Mouse (Mus musculus) heart, embryonic 14.5 days (tissue): ENCODE data around the gene Pcsk4. TPM values are rescaled to one million over a fixed set of nuclear protein-coding genes. Genes with fewer than 3 reads are reported as not detected.

ENCODE experiments used
- ATAC-seq: fragments of 200-750 bp; cut with Nextera tagmentation; 2 replicates; pipeline ENCODE4 v1.8.0; 2017; ENCODE audit warnings: low read depth, moderate TSS enrichment; ENCODE audit not compliant: insufficient number of reproducible peaks, insufficient read depth, low FRiP score
- H3K27ac ChIP-seq, 2 experiments: fragments of 200-500 bp in 1 of 2; fragments of 300-500 bp in 1 of 2; sonication (generic) in 1 of 2; replicated peaks in 1 of 2; 2 replicates each; pipeline ENCODE4 v1.5.1; 2012 to 2014; ENCODE audit warnings: low read depth in 2 of 2, low read length in 2 of 2, control low read depth in 1 of 2, mild to moderate bottlenecking in 1 of 2, mixed read lengths in 1 of 2; ENCODE audit not compliant: control insufficient read depth in 1 of 2, insufficient read depth in 1 of 2
- H3K27me3 ChIP-seq: fragments of 300-500 bp; sonication (generic); 2 replicates; pipeline ENCODE4 v1.6.1; 2014; ENCODE audit warnings: mild to moderate bottlenecking, low read length, control low read depth; ENCODE audit not compliant: control insufficient read depth, insufficient read depth
- H3K36me3 ChIP-seq: fragments of 300-500 bp; sonication (generic); 2 replicates; pipeline ENCODE4 v1.6.1; 2014; ENCODE audit warnings: mild to moderate bottlenecking, control low read depth, low read length, mixed read lengths; ENCODE audit not compliant: control insufficient read depth, insufficient read depth
- H3K4me1 ChIP-seq, 2 experiments: fragments of 200-500 bp in 1 of 2; fragments of 300-500 bp in 1 of 2; sonication (generic) in 1 of 2; 2 replicates each; pipeline ENCODE4 v1.6.1; 2012 to 2014; ENCODE audit warnings: low read length in 2 of 2, control low read depth in 1 of 2, mixed read lengths in 1 of 2; ENCODE audit not compliant: control insufficient read depth in 2 of 2, insufficient read depth in 2 of 2
- H3K4me2 ChIP-seq: fragments of 300-500 bp; sonication (generic); 2 replicates; pipeline ENCODE4 v1.6.1; 2014; ENCODE audit warnings: mild to moderate bottlenecking, low read length
- H3K4me3 ChIP-seq, 2 experiments: fragments of 200-500 bp in 1 of 2; fragments of 300-500 bp in 1 of 2; sonication (generic) in 1 of 2; 2 replicates each; pipeline ENCODE4 v1.5.1; 2012 to 2014; ENCODE audit warnings: low read length in 2 of 2, mild to moderate bottlenecking in 2 of 2, control low read depth in 1 of 2, low read depth in 1 of 2, moderate library complexity in 1 of 2; ENCODE audit not compliant: control insufficient read depth in 1 of 2, insufficient read depth in 1 of 2
- H3K9ac ChIP-seq: fragments of 300-500 bp; sonication (generic); 2 replicates; pipeline ENCODE4 v1.6.1; 2014; ENCODE audit warnings: mild to moderate bottlenecking, low read length
- H3K9me3 ChIP-seq: fragments of 300-500 bp; sonication (generic); 2 replicates; pipeline ENCODE4 v1.6.1; 2016; ENCODE audit warnings: low read length, control low read depth; ENCODE audit not compliant: control insufficient read depth
- WGBS: fragments of 180-500 bp; shearing (Covaris S2); extraction: QIAGEN DNeasy Blood & Tissue Kit; methylation state at CpG from one replicate; pipeline ENCODE4 v1.1.7; 2014; 5-methylcytosine and 5-hydroxymethylcytosine counted together
- microRNA-seq: library from miRNA; unstranded; fragments of <30 nt; microRNA quantifications from one replicate; pipeline ENCODE4, GENCODE M21; 2016
- polyA plus RNA-seq: library from polyadenylated mRNA; unstranded; fragments of >200 nt; fragmentation: Nextera tagmentation; extraction: Ambion mirVana; gene quantifications from 2 replicates; pipeline ENCODE4 v1.2.1, GENCODE M21; 2014

Gene Pcsk4
- polyA plus RNA-seq, 1 experiment from 2014 or later, result 1.4 TPM

GRCm38 (mm10) chr10:80273847-80274246, 55.5 kb downstream of the Pcsk4 start:
- Histone ChIP-seq H3K9me3 (no peaks in the 10 kb centered on the region), H3K4me1 (peaks cover 10 to 16% of the 10 kb centered on the region in 2 experiments), H3K27me3 (no peaks in the 10 kb centered on the region), H3K9ac (no peak overlapping the region), H3K27ac (no peak overlapping the region), H3K36me3 (peaks cover 75% of the 10 kb centered on the region), H3K4me3 (no peak overlapping the region), H3K4me2 (no peak overlapping the region)
- 76% methylated on average over 3 of the region's 3 CpGs for WGBS
- ATAC-seq, result no peak

- H3K9me3 ChIP-seq, result no peaks in the 10 kb centered on the region
- no peak overlapping the region for H3K9ac ChIP-seq
- no peak overlapping the region for H3K4me3 ChIP-seq
- no peak for ATAC-seq
- H3K4me2 ChIP-seq, result no peak overlapping the region
- no peak overlapping the region for H3K27ac ChIP-seq
- peaks cover 19 to 31% of the 10 kb centered on the region in 2 experiments for H3K4me1 ChIP-seq
- H3K36me3 ChIP-seq, result peaks cover 70% of the 10 kb centered on the region
- WGBS, result 87% methylated on average over 8 of the region's 8 CpGs
- no peaks in the 10 kb centered on the region for H3K27me3 ChIP-seq
These were observed 57.3 kb downstream of the Pcsk4 start for GRCm38 (mm10) chr10:80271870-80272585.

Small RNA genes lying within 50 kb of the gene (microRNA-seq; reads per million reads assigned to microRNA genes)
- gene Mir6911, result 1.7 reads per million

Other genes starting within 250 kb of the Pcsk4 start
- 9.5 and 9.6 TPM in 2 replicates for gene Sbno2, start 223.9 kb downstream of the Pcsk4 start, polyA plus RNA-seq
- gene Stk11, start 213.7 kb downstream of the Pcsk4 start, polyA plus RNA-seq, result 14.6 and 17.7 TPM in 2 replicates
- gene Atp5d, start 190.9 kb downstream of the Pcsk4 start, polyA plus RNA-seq, result 988 and 1,015 TPM in 2 replicates
- 1.6 and 2.6 TPM in 2 replicates for gene Cbarp, start 188.7 kb downstream of the Pcsk4 start, polyA plus RNA-seq
- 21.2 and 25.8 TPM in 2 replicates for gene Midn, start 181.2 kb downstream of the Pcsk4 start, polyA plus RNA-seq
- 79.4 and 80.7 TPM in 2 replicates for gene Cirbp, start 163.5 kb downstream of the Pcsk4 start, polyA plus RNA-seq
- gene 1600002K03Rik, start 156.6 kb downstream of the Pcsk4 start, polyA plus RNA-seq, result 7.7 and 11.1 TPM in 2 replicates
- gene Efna2, start 150.0 kb downstream of the Pcsk4 start, polyA plus RNA-seq, result 8.4 and 10.1 TPM in 2 replicates
- 28.5 and 29.3 TPM in 2 replicates for gene Mum1, start 103.1 kb downstream of the Pcsk4 start, polyA plus RNA-seq
- 721 and 734 TPM in 2 replicates for gene Ndufs7, start 80.4 kb downstream of the Pcsk4 start, polyA plus RNA-seq
- 60.3 and 61.5 TPM in 2 replicates for gene Gamt, start 68.5 kb downstream of the Pcsk4 start, polyA plus RNA-seq
- gene Dazap1, start 68.0 kb downstream of the Pcsk4 start, polyA plus RNA-seq, result 25.0 and 27.5 TPM in 2 replicates
- 648 and 723 TPM in 2 replicates for gene Rps15, start 37.0 kb downstream of the Pcsk4 start, polyA plus RNA-seq
- gene Apc2, start 33.5 kb downstream of the Pcsk4 start, polyA plus RNA-seq, result 0.78 and 1.4 TPM in 2 replicates
- 28.9 and 30.8 TPM in 2 replicates for gene 2310011J03Rik, start 9.0 kb downstream of the Pcsk4 start, polyA plus RNA-seq
- 1.4 and 1.6 TPM in 2 replicates for gene Reep6, start 455 bp upstream of the Pcsk4 start, polyA plus RNA-seq
- 6.8 and 7.8 TPM in 2 replicates for gene Adamtsl5, start 18.9 kb upstream of the Pcsk4 start, polyA plus RNA-seq
- gene Plk5, start 27.0 kb upstream of the Pcsk4 start, polyA plus RNA-seq, result not detected in 2 replicates
- gene Mex3d, start 58.2 kb upstream of the Pcsk4 start, polyA plus RNA-seq, result 3.9 and 6.3 TPM in 2 replicates
- 116 and 125 TPM in 2 replicates for gene Mbd3, start 70.1 kb upstream of the Pcsk4 start, polyA plus RNA-seq
- 2,007 and 2,169 TPM in 2 replicates for gene Uqcr11, start 77.3 kb upstream of the Pcsk4 start, polyA plus RNA-seq
- 48.6 and 54.0 TPM in 2 replicates for gene Tcf3, start 104.1 kb upstream of the Pcsk4 start, polyA plus RNA-seq
- gene Onecut3, start 165.3 kb upstream of the Pcsk4 start, polyA plus RNA-seq, result not detected in 2 replicates
- gene Atp8b3, start 209.6 kb upstream of the Pcsk4 start, polyA plus RNA-seq, result 0.08 and 0.09 TPM in 2 replicates
- 16.7 and 17.0 TPM in 2 replicates for gene Rexo1, start 232.1 kb upstream of the Pcsk4 start, polyA plus RNA-seq
- 3.5 and 5.0 TPM in 2 replicates for gene Klf16, start 247.8 kb upstream of the Pcsk4 start, polyA plus RNA-seq